Mouse (Mus musculus): ENCODE measurements around the gene Trpc5.

DNA sequence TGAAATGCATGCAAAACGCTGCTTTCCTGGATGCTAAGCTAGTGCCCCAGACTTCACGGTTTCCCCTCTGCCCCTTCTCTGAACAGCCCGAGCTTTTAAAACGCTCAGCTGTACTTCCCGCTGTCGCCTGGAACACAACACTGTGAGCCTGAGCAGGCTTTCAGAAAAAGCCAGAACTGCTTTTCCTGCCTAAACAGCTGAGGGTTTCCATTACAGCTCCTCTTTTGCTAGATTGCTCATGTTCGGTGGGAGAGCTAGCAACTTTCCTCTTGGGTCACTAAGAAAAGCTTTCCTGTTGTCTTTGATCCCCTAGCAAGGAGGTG lies 1.8 kb upstream of the Trpc5 start:
- no peak for TF ChIP-seq CTCF (IDR thresholded peaks at IDR 0.05; ENCODE audit: low read depth, low read length)
- TF ChIP-seq POLR2A (IDR thresholded peaks at IDR 0.05; ENCODE audit: extremely low read depth, insufficient read depth, low read length): no peak
